Mouse (Mus musculus) lung, postnatal 0 days (tissue): ENCODE measurements at regions not wholly inside any gene's neighbourhood (a gene's known extent, or its start where the extent isn't known, plus 50 kb on each side); places are given as distances from the start of the nearest gene placed in this dataset.

Experiments used
- CTCF ChIP-seq: IDR thresholded peaks from 2 replicates; pipeline ENCODE4 v1.5.1; 2016; ENCODE audit warnings: antibody characterized with exemption, mild to moderate bottlenecking
- EP300 ChIP-seq: IDR thresholded peaks from 2 replicates; pipeline ENCODE4 v1.6.1; 2016; ENCODE audit warnings: antibody characterized with exemption, mild to moderate bottlenecking, control low read depth

DNA sequence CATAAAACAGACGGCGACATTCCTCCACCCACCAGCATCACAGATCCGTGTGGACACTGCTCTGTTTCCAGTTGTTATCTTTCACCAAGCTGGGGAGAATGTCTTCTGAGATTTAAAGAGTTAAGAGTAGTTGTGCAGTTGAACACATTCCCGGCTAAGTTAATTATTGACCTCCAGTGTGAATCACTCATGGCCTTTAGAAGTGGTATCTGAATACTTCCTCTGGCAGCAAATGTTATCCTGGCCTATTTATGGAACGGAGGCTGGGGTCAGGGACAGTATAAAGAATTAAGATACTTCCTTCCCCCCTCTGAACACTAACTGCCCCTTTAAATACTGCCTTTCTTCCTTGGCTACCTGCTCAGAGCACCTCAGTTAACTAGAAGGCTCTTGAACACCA lies 115.9 kb downstream of the Cd24a start:
- TF ChIP-seq CTCF: no peak
- TF ChIP-seq EP300: no peak
